Mouse (Mus musculus) forebrain, embryonic 10.5 days (tissue): ENCODE results near the gene Aifm3. TPM values are rescaled to one million over a fixed set of nuclear protein-coding genes. Genes with fewer than 3 reads are reported as not detected.
A peak's percentile ranks its signal among the peaks of the same experiment; 100 is the strongest.

Experiments used
- DNase-seq: peaks from one replicate; pipeline ENCODE4 v3.0.0-alpha.2; 2017; ENCODE audit warnings: low spot score; ENCODE audit errors: extremely low spot score
- H3K27ac ChIP-seq: fragments of 300-500 bp; sonication (generic); 2 replicates; pipeline ENCODE4 v1.5.1; 2016; ENCODE audit warnings: mild to moderate bottlenecking
- H3K27me3 ChIP-seq: fragments of 300-500 bp; sonication (generic); 2 replicates; pipeline ENCODE4 v1.6.1; 2016; ENCODE audit warnings: mild to moderate bottlenecking; ENCODE audit not compliant: poor library complexity, severe bottlenecking
- H3K36me3 ChIP-seq: fragments of 300-500 bp; sonication (generic); replicated peaks from 2 replicates; pipeline ENCODE4 v1.6.1; 2016; ENCODE audit warnings: mild to moderate bottlenecking, moderate library complexity
- H3K4me1 ChIP-seq: fragments of 300-500 bp; sonication (generic); 2 replicates; pipeline ENCODE4 v1.6.1; 2016
- H3K4me3 ChIP-seq: fragments of 300-500 bp; sonication (generic); 2 replicates; pipeline ENCODE4 v1.5.1; 2016; ENCODE audit warnings: mild to moderate bottlenecking, moderate library complexity
- H3K9me3 ChIP-seq: fragments of 300-500 bp; sonication (generic); 2 replicates; pipeline ENCODE4 v1.6.1; 2016; ENCODE audit warnings: mild to moderate bottlenecking, moderate library complexity
- WGBS: fragments of 180-500 bp; shearing (Covaris S2); methylation state at CpG from one replicate; pipeline ENCODE4 v1.1.7; 2016; 5-methylcytosine and 5-hydroxymethylcytosine counted together
- polyA plus RNA-seq: library from polyadenylated mRNA; unstranded; fragments of >200 nt; fragmentation: Nextera tagmentation; extraction: Ambion mirVana; gene quantifications from 2 replicates; pipeline ENCODE4 v1.2.1, GENCODE M21; 2016

The Aifm3 gene
- polyA plus RNA-seq, 1 experiment from 2014 or later: 2.8 TPM

GRCm38 (mm10) chr16:17508546-17509239 lies 19.3 kb downstream of the Aifm3 start, which contains the start of gene Lztr1:
Gene Lztr1 (plus strand): TSS chr16:17508688.
- under 1% methylated on average over 50 of the region's 50 CpGs for WGBS
- peak; percentile 90 for DNase-seq
- Histone ChIP-seq H3K27me3 (no peaks in the 10 kb centered on the region), H3K27ac (peak within 1 kb of the TSS; percentile 92), H3K9me3 (no peaks in the 10 kb centered on the region), H3K4me3 (peak within 1 kb of the TSS; percentile 68), H3K4me1 (peaks cover 15% of the 10 kb centered on the region), H3K36me3 (peaks cover 28% of the 10 kb centered on the region)

GRCm38 (mm10) chr16:17509240-17509597 lies 19.8 kb downstream of the Aifm3 start:
- DNase-seq: no peak
- peaks cover 15% of the 10 kb centered on the region for H3K4me1 ChIP-seq
- H3K27ac ChIP-seq: peak overlapping the region; percentile 92
- H3K4me3 ChIP-seq: peak overlapping the region; percentile 68
- H3K9me3 ChIP-seq: no peaks in the 10 kb centered on the region
- H3K27me3 ChIP-seq: no peaks in the 10 kb centered on the region
- 15% methylated on average over 9 of the region's 9 CpGs for WGBS
- peaks cover 33% of the 10 kb centered on the region for H3K36me3 ChIP-seq

- WGBS: 97% methylated on average over 2 of the region's 2 CpGs
- peak overlapping the region; percentile 68; the same call in 1 of the 2 replicates for H3K4me3 ChIP-seq
- H3K27me3 ChIP-seq: no peaks in the 10 kb centered on the region
- no peak for DNase-seq
- H3K36me3 ChIP-seq: peaks cover 42% of the 10 kb centered on the region
- no peaks in the 10 kb centered on the region for H3K9me3 ChIP-seq
- H3K27ac ChIP-seq: no peak overlapping the region
- H3K4me1 ChIP-seq: peaks cover 15% of the 10 kb centered on the region
Measured at GRCm38 (mm10) chr16:17510143-17510542, 20.7 kb downstream of the Aifm3 start.

GRCm38 (mm10) chr16:17510686-17511085 lies 21.3 kb downstream of the Aifm3 start:
- no peak for DNase-seq
- Histone ChIP-seq H3K4me1 (peaks cover 15% of the 10 kb centered on the region), H3K9me3 (no peaks in the 10 kb centered on the region), H3K36me3 (peaks cover 48% of the 10 kb centered on the region), H3K4me3 (no peak overlapping the region), H3K27me3 (no peaks in the 10 kb centered on the region), H3K27ac (no peak overlapping the region)
- WGBS: 92% methylated on average over 2 of the region's 2 CpGs

GRCm38 (mm10) chr16:17511431-17511830 lies 22.0 kb downstream of the Aifm3 start:
- Histone ChIP-seq H3K27me3 (no peaks in the 10 kb centered on the region), H3K4me1 (peaks cover 15% of the 10 kb centered on the region), H3K9me3 (no peaks in the 10 kb centered on the region), H3K27ac (no peak overlapping the region), H3K36me3 (peaks cover 55% of the 10 kb centered on the region), H3K4me3 (no peak overlapping the region)
- no peak for DNase-seq
- WGBS: 90% methylated on average over 4 of the region's 4 CpGs

- WGBS: 84% methylated on average over 2 of the region's 2 CpGs
- no peaks in the 10 kb centered on the region for H3K4me1 ChIP-seq
- peaks cover 98% of the 10 kb centered on the region for H3K36me3 ChIP-seq
- no peaks in the 10 kb centered on the region for H3K27me3 ChIP-seq
- DNase-seq: no peak
- H3K4me3 ChIP-seq: no peak overlapping the region
- no peak overlapping the region for H3K27ac ChIP-seq
- H3K9me3 ChIP-seq: no peaks in the 10 kb centered on the region
Measured at GRCm38 (mm10) chr16:17518910-17519309, 29.5 kb downstream of the Aifm3 start.

GRCm38 (mm10) chr16:17524156-17524555 lies 34.7 kb downstream of the Aifm3 start:
- WGBS: 91% methylated on average over 11 of the region's 11 CpGs
- peaks cover 98% of the 10 kb centered on the region for H3K36me3 ChIP-seq
- no peaks in the 10 kb centered on the region for H3K9me3 ChIP-seq
- H3K27me3 ChIP-seq: no peaks in the 10 kb centered on the region
- H3K27ac ChIP-seq: no peak overlapping the region
- no peak for DNase-seq
- peaks cover 3% of the 10 kb centered on the region; the same call in 1 of the 2 replicates for H3K4me1 ChIP-seq
- no peak overlapping the region for H3K4me3 ChIP-seq

- Histone ChIP-seq H3K9me3 (no peaks in the 10 kb centered on the region), H3K4me3 (no peak overlapping the region), H3K27ac (no peak overlapping the region), H3K4me1 (peaks cover 16% of the 10 kb centered on the region), H3K36me3 (peaks cover 87% of the 10 kb centered on the region), H3K27me3 (no peaks in the 10 kb centered on the region)
- DNase-seq: no peak
- WGBS: 86% methylated on average over 3 of the region's 3 CpGs
Measured at GRCm38 (mm10) chr16:17525524-17525923, 36.1 kb downstream of the Aifm3 start.

GRCm38 (mm10) chr16:17526223-17526622 lies 36.8 kb downstream of the Aifm3 start:
- Histone ChIP-seq H3K27ac (no peak overlapping the region), H3K9me3 (no peaks in the 10 kb centered on the region), H3K27me3 (no peaks in the 10 kb centered on the region), H3K4me1 (peaks cover 17% of the 10 kb centered on the region), H3K4me3 (no peak overlapping the region), H3K36me3 (peaks cover 80% of the 10 kb centered on the region)
- no peak for DNase-seq
- WGBS: 90% methylated on average over 6 of the region's 6 CpGs

- Histone ChIP-seq H3K27me3 (no peaks in the 10 kb centered on the region), H3K4me1 (peaks cover 27% of the 10 kb centered on the region), H3K4me3 (no peak overlapping the region), H3K36me3 (peaks cover 66% of the 10 kb centered on the region), H3K27ac (no peak overlapping the region), H3K9me3 (no peaks in the 10 kb centered on the region)
- DNase-seq: no peak
Measured at GRCm38 (mm10) chr16:17527606-17528005, 38.2 kb downstream of the Aifm3 start.

GRCm38 (mm10) chr16:17528276-17528675 lies 38.9 kb downstream of the Aifm3 start:
- no peaks in the 10 kb centered on the region for H3K9me3 ChIP-seq
- DNase-seq: no peak
- H3K36me3 ChIP-seq: peaks cover 59% of the 10 kb centered on the region
- H3K4me3 ChIP-seq: no peak overlapping the region
- H3K4me1 ChIP-seq: peaks cover 27% of the 10 kb centered on the region
- no peaks in the 10 kb centered on the region for H3K27me3 ChIP-seq
- H3K27ac ChIP-seq: no peak overlapping the region
- WGBS: 93% methylated on average over 13 of the region's 13 CpGs

GRCm38 (mm10) chr16:17529981-17530586 lies 40.7 kb downstream of the Aifm3 start:
- WGBS: 17% methylated on average over 17 of the region's 17 CpGs
- Histone ChIP-seq H3K4me1 (peaks cover 27% of the 10 kb centered on the region), H3K9me3 (no peaks in the 10 kb centered on the region), H3K36me3 (peaks cover 43% of the 10 kb centered on the region), H3K27ac (peak overlapping the region; percentile 92), H3K27me3 (no peaks in the 10 kb centered on the region), H3K4me3 (peak overlapping the region; percentile 69)
- DNase-seq: peak; percentile 23

- H3K4me1 ChIP-seq: peaks cover 27% of the 10 kb centered on the region
- under 1% methylated on average over 67 of the region's 67 CpGs for WGBS
Measured at GRCm38 (mm10) chr16:17530640-17531288, 41.4 kb downstream of the Aifm3 start, which contains the start of gene Thap7. Gene Thap7 (minus strand): TSS chr16:17531136.

More at GRCm38 (mm10) chr16:17530640-17531288, 41.4 kb downstream of the Aifm3 start, which contains the start of gene Thap7:
- H3K36me3 ChIP-seq: peaks cover 36% of the 10 kb centered on the region
- H3K4me3 ChIP-seq: peak within 1 kb of the TSS; percentile 69
- peak; percentile 97 for DNase-seq
- H3K9me3 ChIP-seq: no peaks in the 10 kb centered on the region
- peak within 1 kb of the TSS; percentile 92 for H3K27ac ChIP-seq
- no peaks in the 10 kb centered on the region for H3K27me3 ChIP-seq
